Mouse (Mus musculus): Measurements from ENCODE around the gene Olfr646. TPM values are rescaled to one million over a fixed set of nuclear protein-coding genes. Genes with fewer than 3 reads are reported as not detected.

The Olfr646 gene
- not detected in 2 replicates for polyA plus RNA-seq (2011; ENCODE audit: insufficient read depth, insufficient read length, low replicate concordance, missing spikeins)

DNA sequence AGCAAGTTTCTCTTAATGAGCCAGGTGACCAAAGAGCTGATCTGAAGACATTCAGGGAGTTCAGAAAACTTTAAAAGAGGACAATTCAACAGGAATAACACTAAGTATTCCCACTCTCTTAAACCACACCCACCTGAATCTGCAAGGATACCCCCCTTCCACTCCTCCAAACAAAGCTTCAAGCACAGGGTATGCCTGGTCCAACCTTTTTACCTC is at the start of gene Olfr646:
Olfr646 (plus strand) TSS at position 117 of the 216 bp plus-strand sequence.
- Histone ChIP-seq H3K27ac (ENCODE audit: control insufficient read depth, insufficient read depth, low read depth, low read length, poor library complexity) (no peak within 1 kb of the TSS), H3K4me1 (ENCODE audit: control insufficient read depth, insufficient read depth, low read length) (no peaks in the 10 kb centered on the region), H3K4me3 (replicated peaks; ENCODE audit: control insufficient read depth, low read depth, low read length) (no peak within 1 kb of the TSS)
- TF ChIP-seq POLR2A (IDR thresholded peaks at IDR 0.05; ENCODE audit: borderline replicate concordance, control insufficient read depth, low read depth, low read length) = no peak
- no peak for TF ChIP-seq CTCF (IDR thresholded peaks at IDR 0.05; ENCODE audit: control insufficient read depth, insufficient read depth, low read length)

DNA sequence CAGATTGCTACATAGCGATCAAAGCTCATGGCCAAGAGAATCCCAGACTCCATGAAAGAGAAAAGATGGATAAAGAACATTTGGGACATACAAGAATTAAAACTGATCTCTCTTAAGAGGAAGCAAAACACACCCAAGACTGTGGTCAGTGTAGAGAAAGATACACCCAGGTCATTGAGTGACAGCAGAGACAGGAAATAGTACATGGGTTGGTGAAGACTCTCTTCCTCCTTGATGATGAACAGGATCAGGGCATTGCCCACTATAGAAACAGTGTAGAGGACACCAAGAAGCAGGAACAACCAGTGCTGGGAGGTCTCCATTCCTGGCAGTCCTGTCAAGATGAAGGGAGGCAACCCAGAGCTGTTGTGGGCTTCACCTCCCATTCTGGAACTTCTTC is 45.5 kb upstream of the Olfr646 start:
- WGBS = 93% methylated on average over 1 of the region's 1 CpGs
- TF ChIP-seq CTCF (IDR thresholded peaks at IDR 0.05; ENCODE audit: control insufficient read depth, insufficient read depth, low read length) = no peak
- no peak for TF ChIP-seq POLR2A (IDR thresholded peaks at IDR 0.05; ENCODE audit: borderline replicate concordance, control insufficient read depth, low read depth, low read length)
- H3K4me3 ChIP-seq (replicated peaks; ENCODE audit: control insufficient read depth, low read depth, low read length) = no peak overlapping the region

DNA sequence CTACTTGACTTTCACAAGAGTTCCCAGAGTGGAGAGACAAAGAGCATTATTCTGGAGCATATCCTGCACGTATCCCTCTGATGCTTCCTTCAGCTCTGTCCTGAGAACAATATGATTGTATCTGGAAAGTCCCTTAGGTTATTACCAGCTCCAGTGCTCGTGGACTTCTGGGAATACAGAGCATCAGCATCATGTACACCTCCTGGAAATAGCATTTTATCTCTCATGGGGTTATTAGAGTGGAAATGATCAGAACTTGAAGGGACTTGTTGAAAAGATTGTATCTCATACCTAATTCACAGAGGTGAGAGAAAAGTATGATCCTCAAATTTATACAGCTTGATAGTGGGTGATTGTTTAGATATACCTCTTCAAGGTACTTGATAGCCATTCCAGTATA is 43.3 kb upstream of the Olfr646 start, which contains the start of gene 4930516K23Rik:
4930516K23Rik (minus strand) TSS at position 101 of the 400 bp plus-strand sequence.
- TF ChIP-seq POLR2A (IDR thresholded peaks at IDR 0.05; ENCODE audit: borderline replicate concordance, control insufficient read depth, low read depth, low read length) (no peak), CTCF (IDR thresholded peaks at IDR 0.05; ENCODE audit: control insufficient read depth, insufficient read depth, low read length) (no peak)
- H3K4me1 ChIP-seq (ENCODE audit: control insufficient read depth, insufficient read depth, low read length) = no peaks in the 10 kb centered on the region; the same call in 1 of the 2 replicates
- WGBS = 63% methylated on average over 2 of the region's 2 CpGs
- H3K27ac ChIP-seq (ENCODE audit: control insufficient read depth, insufficient read depth, low read depth, low read length, poor library complexity) = no peak within 1 kb of the TSS
- no peak within 1 kb of the TSS for H3K4me3 ChIP-seq (replicated peaks; ENCODE audit: control insufficient read depth, low read depth, low read length)

More for the DNA sequence above, 45.5 kb upstream of the Olfr646 start:
- H3K27ac ChIP-seq (ENCODE audit: control insufficient read depth, insufficient read depth, low read depth, low read length, poor library complexity) = no peak overlapping the region
- no peaks in the 10 kb centered on the region; the same call in 1 of the 2 replicates for H3K4me1 ChIP-seq (ENCODE audit: control insufficient read depth, insufficient read depth, low read length)

DNA sequence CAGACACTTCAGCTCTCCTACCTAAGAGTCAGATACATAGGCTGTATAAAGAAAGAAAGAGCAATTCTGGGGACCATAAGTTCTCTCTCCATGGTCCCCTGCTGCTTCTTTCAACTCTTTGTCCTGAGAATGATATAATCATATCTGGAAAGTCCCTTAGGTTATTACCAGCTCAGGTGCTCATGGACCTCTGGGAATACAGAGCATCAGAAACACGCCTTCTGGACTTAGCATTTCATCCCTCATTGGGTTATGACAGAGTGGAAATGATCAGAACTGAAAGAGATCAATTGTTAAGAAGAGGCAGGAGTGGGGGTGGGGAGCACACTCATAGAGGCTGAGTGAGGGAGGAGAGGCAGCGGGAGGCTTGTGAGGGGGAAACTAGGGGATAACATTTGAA is 32.9 kb upstream of the Olfr646 start, which contains the start of gene Olfr644:
Olfr644 (minus strand) TSS at position 101 of the 400 bp plus-strand sequence.
- WGBS = 72% methylated on average over 2 of the region's 2 CpGs
- TF ChIP-seq POLR2A (IDR thresholded peaks at IDR 0.05; ENCODE audit: borderline replicate concordance, control insufficient read depth, low read depth, low read length) (no peak), CTCF (IDR thresholded peaks at IDR 0.05; ENCODE audit: control insufficient read depth, insufficient read depth, low read length) (no peak)
- Histone ChIP-seq H3K4me3 (replicated peaks; ENCODE audit: control insufficient read depth, low read depth, low read length) (no peak within 1 kb of the TSS), H3K27ac (ENCODE audit: control insufficient read depth, insufficient read depth, low read depth, low read length, poor library complexity) (no peak within 1 kb of the TSS), H3K4me1 (ENCODE audit: control insufficient read depth, insufficient read depth, low read length) (no peaks in the 10 kb centered on the region)

DNA sequence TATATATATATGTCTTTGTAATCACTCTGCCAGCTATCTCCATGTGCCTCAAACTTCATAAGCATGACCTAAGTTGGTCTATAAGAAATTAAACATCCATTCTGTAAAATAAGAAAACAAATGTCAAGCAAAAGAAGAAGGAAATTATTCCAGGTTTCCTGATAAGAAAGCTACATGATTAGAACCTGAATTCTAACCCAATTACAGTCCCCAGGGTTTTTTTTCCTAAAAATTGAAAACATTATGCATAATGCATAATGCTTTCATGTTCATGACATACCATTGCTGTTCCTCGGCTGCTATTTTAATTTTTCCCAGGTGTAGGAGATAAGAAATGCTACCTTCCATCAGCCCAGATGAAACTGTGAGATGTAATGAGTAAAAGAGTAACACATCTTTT is 19.3 kb upstream of the Olfr646 start, which contains the start of gene Olfr645:
Olfr645 (minus strand) TSS at position 101 of the 400 bp plus-strand sequence.
- Histone ChIP-seq H3K4me1 (ENCODE audit: control insufficient read depth, insufficient read depth, low read length) (no peaks in the 10 kb centered on the region), H3K27ac (ENCODE audit: control insufficient read depth, insufficient read depth, low read depth, low read length, poor library complexity) (no peak within 1 kb of the TSS), H3K4me3 (replicated peaks; ENCODE audit: control insufficient read depth, low read depth, low read length) (no peak within 1 kb of the TSS)
- 83% methylated on average over 1 of the region's 1 CpGs for WGBS
- TF ChIP-seq POLR2A (IDR thresholded peaks at IDR 0.05; ENCODE audit: borderline replicate concordance, control insufficient read depth, low read depth, low read length) = no peak
- TF ChIP-seq CTCF (IDR thresholded peaks at IDR 0.05; ENCODE audit: control insufficient read depth, insufficient read depth, low read length) = no peak

DNA sequence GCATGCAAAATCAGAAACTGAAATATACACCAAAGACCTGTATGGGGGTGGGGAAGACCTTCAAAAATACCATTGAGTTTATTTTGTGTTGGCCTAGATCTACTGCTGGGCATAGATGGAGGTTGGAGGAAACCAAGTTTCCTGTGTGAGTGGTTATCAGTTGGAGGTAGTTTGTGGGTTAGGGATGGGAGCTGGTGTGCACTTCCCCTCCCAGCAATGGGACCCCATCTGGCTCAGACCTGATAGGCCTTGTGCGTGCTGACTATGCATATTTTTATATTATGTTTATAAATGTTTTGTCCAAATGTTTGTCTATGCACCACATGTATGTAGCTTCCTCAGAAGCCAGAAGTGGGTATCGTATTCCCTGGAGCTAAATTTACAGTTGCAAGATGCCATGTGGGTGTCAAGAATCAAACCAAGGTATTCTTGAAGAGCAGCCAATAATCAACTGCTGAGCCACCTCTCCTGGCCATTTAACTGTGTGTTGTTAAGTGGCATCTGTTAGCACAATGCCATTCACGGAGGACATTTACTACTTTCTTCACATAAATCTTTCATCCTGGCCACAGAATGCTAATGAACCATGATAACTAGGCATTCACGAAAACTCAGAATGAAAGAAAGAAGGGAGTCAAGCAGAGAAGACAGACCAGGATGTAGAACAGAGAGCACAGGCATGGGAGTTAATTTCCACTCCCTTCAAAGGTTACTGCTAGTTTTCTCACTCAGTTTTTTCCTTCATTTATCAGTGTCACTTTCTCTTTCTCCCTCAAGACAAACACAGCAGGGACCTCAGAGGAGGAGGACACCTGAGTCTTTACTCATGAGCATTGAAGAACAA is 538 bp upstream of the Olfr646 start:
- 11% methylated on average over 4 of the region's 4 CpGs for WGBS

DNA sequence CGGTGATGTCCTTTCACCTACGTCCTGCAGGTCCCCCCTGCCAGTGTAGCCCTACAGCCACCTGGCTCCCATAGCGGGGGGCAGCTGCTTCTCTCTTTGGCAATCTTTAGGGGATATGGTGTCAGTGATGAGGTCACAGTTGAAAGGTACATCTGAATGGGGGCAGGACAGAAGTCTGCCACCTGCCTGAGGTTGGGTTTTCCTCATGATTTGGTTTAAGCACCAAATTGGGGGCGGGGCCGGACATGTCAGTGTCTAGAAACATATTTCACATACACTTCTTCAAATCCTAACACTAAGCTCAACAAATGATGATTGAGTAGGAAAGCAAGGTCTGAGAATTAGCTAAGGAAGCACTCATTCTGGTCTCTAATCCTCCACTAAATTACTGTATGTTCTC is 25.1 kb downstream of the Olfr646 start, which contains the start of gene Ubqln5:
Ubqln5 (minus strand) TSS at position 101 of the 400 bp plus-strand sequence.
- WGBS = 86% methylated on average over 5 of the region's 5 CpGs
- no peak within 1 kb of the TSS for H3K27ac ChIP-seq (ENCODE audit: control insufficient read depth, insufficient read depth, low read depth, low read length, poor library complexity)
- no peak within 1 kb of the TSS for H3K4me3 ChIP-seq (replicated peaks; ENCODE audit: control insufficient read depth, low read depth, low read length)
- TF ChIP-seq POLR2A (IDR thresholded peaks at IDR 0.05; ENCODE audit: borderline replicate concordance, control insufficient read depth, low read depth, low read length) = no peak
- no peak for TF ChIP-seq CTCF (IDR thresholded peaks at IDR 0.05; ENCODE audit: control insufficient read depth, insufficient read depth, low read length)
- H3K4me1 ChIP-seq (ENCODE audit: control insufficient read depth, insufficient read depth, low read length) = no peaks in the 10 kb centered on the region

More for the DNA sequence above, 538 bp upstream of the Olfr646 start:
- TF ChIP-seq CTCF (IDR thresholded peaks at IDR 0.05; ENCODE audit: control insufficient read depth, insufficient read depth, low read length) = no peak
- no peak for TF ChIP-seq POLR2A (IDR thresholded peaks at IDR 0.05; ENCODE audit: borderline replicate concordance, control insufficient read depth, low read depth, low read length)
- Histone ChIP-seq H3K4me1 (ENCODE audit: control insufficient read depth, insufficient read depth, low read length) (no peaks in the 10 kb centered on the region), H3K27ac (ENCODE audit: control insufficient read depth, insufficient read depth, low read depth, low read length, poor library complexity) (no peak overlapping the region), H3K4me3 (replicated peaks; ENCODE audit: control insufficient read depth, low read depth, low read length) (no peak overlapping the region)

DNA sequence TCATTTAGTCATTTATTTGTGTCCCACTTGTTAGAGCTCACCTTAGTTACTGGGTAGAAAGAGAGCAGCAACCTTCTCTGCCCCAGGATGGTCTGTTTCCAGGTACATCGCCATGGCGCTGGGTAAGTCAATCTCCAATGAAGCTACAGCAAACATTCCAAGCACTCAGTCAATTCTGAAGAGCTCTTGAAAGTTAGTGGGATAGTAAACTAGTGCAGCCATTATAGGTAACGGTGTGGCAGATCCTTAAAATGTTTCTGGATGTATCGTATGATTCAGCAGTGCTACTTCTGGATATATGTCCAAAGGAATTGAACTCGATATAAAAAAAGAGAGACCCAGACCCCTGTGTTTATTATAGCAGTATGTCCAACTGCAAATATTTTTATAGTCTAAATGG is 32.6 kb downstream of the Olfr646 start, which contains the start of gene Olfr643:
Olfr643 (minus strand) TSS at position 101 of the 400 bp plus-strand sequence.
- 83% methylated on average over 5 of the region's 5 CpGs for WGBS
- Histone ChIP-seq H3K4me1 (ENCODE audit: control insufficient read depth, insufficient read depth, low read length) (no peaks in the 10 kb centered on the region), H3K27ac (ENCODE audit: control insufficient read depth, insufficient read depth, low read depth, low read length, poor library complexity) (no peak within 1 kb of the TSS), H3K4me3 (replicated peaks; ENCODE audit: control insufficient read depth, low read depth, low read length) (no peak within 1 kb of the TSS)
- no peak for TF ChIP-seq POLR2A (IDR thresholded peaks at IDR 0.05; ENCODE audit: borderline replicate concordance, control insufficient read depth, low read depth, low read length)
- no peak for TF ChIP-seq CTCF (IDR thresholded peaks at IDR 0.05; ENCODE audit: control insufficient read depth, insufficient read depth, low read length)
